Comparison of ENCODE assay signal across 8 mouse cellular contexts in the genomic region with DNA sequence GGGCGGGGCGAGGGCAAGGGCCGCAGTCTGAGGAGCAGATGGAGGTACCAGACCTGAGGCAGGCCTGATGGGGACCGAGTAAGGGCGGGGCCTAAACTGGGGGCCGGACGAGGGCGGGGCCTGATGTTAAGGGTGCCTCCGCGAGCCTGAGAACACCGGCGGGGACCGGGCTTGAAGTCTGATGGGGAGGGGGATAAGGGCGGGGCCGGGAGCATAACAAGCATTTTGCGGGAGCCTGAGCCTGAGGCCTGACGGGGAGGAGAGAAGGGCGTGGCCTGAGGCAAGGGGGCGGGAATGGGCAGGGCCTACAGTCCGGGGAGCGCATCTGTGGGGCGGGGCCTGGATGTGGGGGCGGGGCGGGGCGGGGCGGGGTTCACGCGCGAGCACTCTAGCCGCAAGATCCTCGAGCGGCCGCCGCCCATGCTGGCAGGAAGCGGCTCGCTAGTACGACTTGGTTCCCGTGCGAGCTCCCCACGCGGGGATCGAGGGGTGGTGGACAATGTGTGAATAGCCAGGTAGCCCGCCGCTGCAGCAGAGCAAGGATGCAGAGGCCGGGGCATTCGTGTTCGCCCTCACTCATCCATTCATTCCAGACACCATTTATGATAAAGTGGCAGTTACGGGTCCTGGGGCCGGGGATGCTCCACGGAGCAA. TPM values are rescaled to one million over a fixed set of nuclear protein-coding genes. Genes with fewer than 3 reads are reported as not detected.
DNase-seq lines count a peak whose midpoint lies in the region; ATAC-seq and TF ChIP-seq lines count a peak whose summit lies in the region.

No protein-coding gene starts in this region.

- ATAC-seq in erythroid progenitor cell, adult 5-6 weeks (replicated peaks; ENCODE audit: low FRiP score, poor library complexity, severe bottlenecking) = peak; percentile 78
- ATAC-seq in heart, embryonic 13.5 days (ENCODE audit: extremely low read depth, insufficient number of reproducible peaks, low FRiP score, low TSS enrichment) = peak; percentile 90
- peak; percentile 97 for ATAC-seq in kidney, postnatal 0 days (replicated peaks; ENCODE audit: low FRiP score, low read depth)
- peak; percentile 94 for ATAC-seq in liver, embryonic 11.5 days (replicated peaks; ENCODE audit: low FRiP score)

- WGBS in heart, embryonic 13.5 days = under 1% methylated on average over 40 of the region's 50 CpGs
- under 1% methylated on average over 49 of the region's 50 CpGs for WGBS in kidney, postnatal 0 days
- 1% methylated on average over 44 of the region's 50 CpGs for WGBS in liver, embryonic 11.5 days

- H3K4me1 ChIP-seq in brown adipose tissue, adult 24 weeks (ENCODE audit: control insufficient read depth, insufficient read depth, insufficient read length, low read length) = peaks cover 7% of the 10 kb centered on the region
- H3K4me1 ChIP-seq in heart, embryonic 13.5 days = peaks cover 67% of the 10 kb centered on the region
- H3K4me1 ChIP-seq in kidney, postnatal 0 days (replicated peaks; ENCODE audit: insufficient read depth, low read length) = peaks cover 14% of the 10 kb centered on the region; the same call in 1 of the 2 replicates
- H3K4me1 ChIP-seq in liver, embryonic 11.5 days (replicated peaks; ENCODE audit: control insufficient read depth, insufficient read depth, low read length) = peaks cover 35% of the 10 kb centered on the region

- H3ac ChIP-seq in myocyte (ENCODE audit: control insufficient read depth, insufficient read length) = peak overlapping the region; percentile 80

- no peaks in the 10 kb centered on the region for H3K9me3 ChIP-seq in heart, embryonic 13.5 days
- no peaks in the 10 kb centered on the region for H3K9me3 ChIP-seq in kidney, postnatal 0 days (replicated peaks; ENCODE audit: low read length)
- no peaks in the 10 kb centered on the region for H3K9me3 ChIP-seq in liver, embryonic 11.5 days (ENCODE audit: control insufficient read depth, low read length)

- TF ChIP-seq POLR2A in myocyte (IDR thresholded peaks at IDR 0.05; ENCODE audit: insufficient read length, low read depth) = peak; percentile 76

- no peaks in the 10 kb centered on the region for H3K27me3 ChIP-seq in heart, embryonic 13.5 days (replicated peaks)
- no peaks in the 10 kb centered on the region for H3K27me3 ChIP-seq in kidney, postnatal 0 days (ENCODE audit: insufficient read depth, low read length)
- peaks cover 9% of the 10 kb centered on the region; the same call in 1 of the 2 replicates for H3K27me3 ChIP-seq in liver, embryonic 11.5 days (replicated peaks; ENCODE audit: control insufficient read depth, insufficient read depth, low read length)
- no peaks in the 10 kb centered on the region for H3K27me3 ChIP-seq in myocyte (ENCODE audit: control insufficient read depth, insufficient read depth, insufficient read length)

- peak overlapping the region; percentile 91 for H3K4me2 ChIP-seq in heart, embryonic 13.5 days
- H3K4me2 ChIP-seq in kidney, postnatal 0 days (ENCODE audit: low read length) = peak overlapping the region; percentile 94
- peak overlapping the region; percentile 90 for H3K4me2 ChIP-seq in liver, embryonic 11.5 days
- peak overlapping the region; percentile 84 for H3K4me2 ChIP-seq in myocyte (ENCODE audit: low read depth)

- H3K36me3 ChIP-seq in heart, embryonic 13.5 days = peaks cover 4% of the 10 kb centered on the region; the same call in 1 of the 2 replicates
- H3K36me3 ChIP-seq in kidney, postnatal 0 days (ENCODE audit: insufficient read depth, low read length) = no peaks in the 10 kb centered on the region
- H3K36me3 ChIP-seq in liver, embryonic 11.5 days (ENCODE audit: control insufficient read depth, insufficient read depth, low read length) = no peaks in the 10 kb centered on the region
- H3K36me3 ChIP-seq in myocyte (ENCODE audit: control insufficient read depth, insufficient read depth) = no peaks in the 10 kb centered on the region

- peak overlapping the region; percentile 73 for H3K9ac ChIP-seq in heart, embryonic 13.5 days
- peak overlapping the region; percentile 89; the same call in 1 of the 2 replicates for H3K9ac ChIP-seq in kidney, postnatal 0 days (ENCODE audit: low read depth, low read length)
- peak overlapping the region; percentile 95 for H3K9ac ChIP-seq in liver, embryonic 11.5 days (ENCODE audit: low read depth, low read length)

- no peak overlapping the region for H3K27ac ChIP-seq in brown adipose tissue, adult 24 weeks (replicated peaks; ENCODE audit: low read depth, low read length)
- H3K27ac ChIP-seq in heart, embryonic 13.5 days (replicated peaks) = no peak overlapping the region; the same call in 1 of the 2 replicates
- H3K27ac ChIP-seq in kidney, postnatal 0 days = no peak overlapping the region
- H3K27ac ChIP-seq in liver, embryonic 11.5 days (ENCODE audit: low read depth, low read length) = no peak overlapping the region

- TF ChIP-seq CTCF in kidney, postnatal 0 days (IDR thresholded peaks at IDR 0.05; ENCODE audit: low read depth) = no peak

- DNase-seq in CD4-positive, CD25-positive, alpha-beta regulatory T cell, adult 2 months (ENCODE audit: low read depth, low spot score) = peak; percentile 98
- DNase-seq in kidney, postnatal 0 days (ENCODE audit: low spot score) = peak; percentile 97
- peak; percentile 93 for DNase-seq in liver, embryonic 11.5 days (ENCODE audit: low spot score)
- DNase-seq in spleen, postnatal 4 days (ENCODE audit: low spot score in 2 of 2) = peak; percentile 92

- peak overlapping the region; percentile 58 for H3K4me3 ChIP-seq in brown adipose tissue, adult 24 weeks (ENCODE audit: insufficient read depth, low read depth, low read length)
- peak overlapping the region; percentile 94 for H3K4me3 ChIP-seq in heart, embryonic 13.5 days
- H3K4me3 ChIP-seq in kidney, postnatal 0 days (replicated peaks; ENCODE audit: low read depth, low read length) = peak overlapping the region; percentile 83
- H3K4me3 ChIP-seq in liver, embryonic 11.5 days (ENCODE audit: low read depth, low read length) = peak overlapping the region; percentile 92
- peak overlapping the region; percentile 66 for H3K4me3 ChIP-seq in myocyte

- peaks cover 40% of the 10 kb centered on the region for H3K79me2 ChIP-seq in myocyte (ENCODE audit: control insufficient read depth, insufficient read depth)

TF ChIP-seq in myocyte, 11 proteins besides CTCF, POLR2A, EP300 and RAD21:
- TF ChIP-seq REST (IDR thresholded peaks at IDR 0.05; ENCODE audit: insufficient read depth, insufficient read length) (no peak), MYOD1 (IDR thresholded peaks at IDR 0.05; ENCODE audit: control insufficient read depth in 1 of 3, insufficient read length in 2 of 3, low read depth in 2 of 3) (peak in 1 of 3 experiments; percentile 20), POLR2AphosphoS2 (IDR thresholded peaks at IDR 0.05; ENCODE audit: insufficient read length, low read depth) (peak; percentile 34), MYOG (IDR thresholded peaks at IDR 0.05; ENCODE audit: control insufficient read depth in 1 of 3, insufficient read depth in 1 of 3, insufficient read length in 2 of 3, low read depth in 2 of 3) (peak in 1 of 3 experiments; percentile 4)

RNA-seq across cellular contexts. Expression of gene B4galt5, which starts 0.4 kb away (rescaled TPM):
- polyA plus RNA-seq in brown adipose tissue, adult 24 weeks (2012; ENCODE audit: insufficient read depth, insufficient read length, missing spikeins) = 3.8 and 6.7 TPM in 2 replicates
- total RNA-seq in erythroid progenitor cell, adult 5-6 weeks (2015; ENCODE audit: low replicate concordance) = 4.7 and 7.5 TPM in 2 replicates
- total RNA-seq in erythroid progenitor cell, adult 5-6 weeks (2017; ENCODE audit: low replicate concordance) = 13.3 and 29.0 TPM in 2 replicates
- 8.8 and 9.7 TPM in 2 replicates for polyA plus RNA-seq in heart, embryonic 13.5 days (2015; fragmentation: Nextera tagmentation; extraction: Ambion mirVana)
- polyA plus RNA-seq in kidney, postnatal 0 days (2015; fragmentation: Nextera tagmentation; extraction: Ambion mirVana) = 19.5 and 22.6 TPM in 2 replicates
- 8.0 and 11.8 TPM in 2 replicates for polyA plus RNA-seq in liver, embryonic 11.5 days (2014; fragmentation: Nextera tagmentation; extraction: Ambion mirVana)
- polyA plus RNA-seq in myocyte (2012; fragmentation: generic; extraction: Trizol) = 70.0 TPM
